Mouse (Mus musculus) heart, adult 2 months (tissue): ENCODE measurements around the gene Fbxo40. TPM values are rescaled to one million over a fixed set of nuclear protein-coding genes. Genes with fewer than 3 reads are reported as not detected.

Source experiments
- DNase-seq, 2 experiments: peaks; one replicate each; pipeline ENCODE4 v3.0.0; 2021
- H3K27ac ChIP-seq: fragments of 200-600 bp; 2 replicates; pipeline ENCODE4 v1.8.1; 2022
- H3K27me3 ChIP-seq: fragments of 200-500 bp; 2 replicates; pipeline ENCODE4 v1.6.1; 2012; ENCODE audit warnings: mild to moderate bottlenecking, low read length, inconsistent platforms, mixed read lengths; ENCODE audit not compliant: control insufficient read depth, insufficient read depth
- H3K36me3 ChIP-seq: fragments of 200-500 bp; 2 replicates; pipeline ENCODE4 v1.6.1; 2012; ENCODE audit warnings: low read length, inconsistent platforms; ENCODE audit not compliant: control insufficient read depth, insufficient read depth
- H3K4me1 ChIP-seq: fragments of 200-500 bp; 2 replicates; pipeline ENCODE4 v1.6.1; 2011; ENCODE audit warnings: low read length; ENCODE audit not compliant: control insufficient read depth, insufficient read depth
- H3K4me3 ChIP-seq: fragments of 200-600 bp; 2 replicates; pipeline ENCODE4 v1.8.1; 2022
- H3K79me2 ChIP-seq: fragments of 200-500 bp; replicated peaks from 2 replicates; pipeline ENCODE4 v1.6.1; 2012; ENCODE audit warnings: mild to moderate bottlenecking, inconsistent platforms, low read length, moderate library complexity, mixed read lengths; ENCODE audit not compliant: control insufficient read depth, insufficient read depth
- H3K9ac ChIP-seq: fragments of 200-500 bp; 2 replicates; pipeline ENCODE4 v1.6.1; 2012; ENCODE audit warnings: low read depth, mild to moderate bottlenecking, control low read depth, inconsistent platforms, low read length, mixed read lengths
- CTCF ChIP-seq: fragments of 200-600 bp; IDR thresholded peaks from 2 replicates; pipeline ENCODE4 v1.8.1; 2022; ENCODE audit warnings: antibody characterized with exemption, mild to moderate bottlenecking, moderate library complexity
- EP300 ChIP-seq: fragments of 200-500 bp; IDR thresholded peaks from 2 replicates; pipeline ENCODE4 v1.6.1; 2011; ENCODE audit warnings: low read depth, low read length, control low read depth; ENCODE audit not compliant: insufficient read depth
- POLR2A ChIP-seq: fragments of 200-500 bp; IDR thresholded peaks from 2 replicates; pipeline ENCODE4 v1.6.1; 2011; ENCODE audit warnings: mild to moderate bottlenecking, low read depth, low read length, control low read depth; ENCODE audit not compliant: insufficient read depth
- WGBS: fragments of 180-500 bp; shearing (Covaris S2); methylation state at CpG from one replicate; pipeline ENCODE4 v1.1.7; 2018; 5-methylcytosine and 5-hydroxymethylcytosine counted together
- intact Hi-C: fragments of 180-260 bp; cut with DNase I; formaldehyde crosslinking; loops from one replicate; pipeline ENCODE4 v1.15.1; 2025
- polyA plus RNA-seq: library from polyadenylated mRNA; depleted of rRNA; stranded (reverse); fragments of >200 nt; gene quantifications from 2 replicates; pipeline ENCODE4 v1.2.3, GENCODE M21; 2012
- total RNA-seq, 2 experiments: library from RNA; stranded (reverse); gene quantifications; 2 replicates each; pipeline ENCODE4 v1.2.3; 2021

The Fbxo40 gene
- total and polyA plus RNA-seq, 3 experiments: 66.5 to 211 (median 191) TPM

GRCm38 (mm10) chr16:36963415-36963814 is 26.9 kb downstream of the Fbxo40 start:
- intact Hi-C loops: no loop called here
- 88% methylated on average over 4 of the region's 4 CpGs for whole genome bisulfite sequencing
- H3K36me3 ChIP-seq: peaks cover 7% of the 10 kb centered on the region

GRCm38 (mm10) chr16:36955106-36955505 is 35.2 kb downstream of the Fbxo40 start:
- H3K4me1 ChIP-seq: no peaks in the 10 kb centered on the region
- no peaks in the 10 kb centered on the region for H3K27me3 ChIP-seq
- no peak overlapping the region for H3K9ac ChIP-seq
- intact Hi-C loops: no loop called here
- H3K79me2 ChIP-seq: no peaks in the 10 kb centered on the region
- DNase-seq: no peak
- no peak overlapping the region for H3K27ac ChIP-seq
- 80% methylated on average over 11 of the region's 11 CpGs for WGBS
- H3K36me3 ChIP-seq: no peaks in the 10 kb centered on the region
- no peak overlapping the region for H3K4me3 ChIP-seq
- TF ChIP-seq CTCF (no peak), EP300 (no peak), POLR2A (no peak)

More at GRCm38 (mm10) chr16:36963415-36963814, 26.9 kb downstream of the Fbxo40 start:
- Histone ChIP-seq H3K27me3 (no peaks in the 10 kb centered on the region), H3K27ac (no peak overlapping the region), H3K9ac (no peak overlapping the region), H3K79me2 (no peaks in the 10 kb centered on the region), H3K4me1 (no peaks in the 10 kb centered on the region), H3K4me3 (no peak overlapping the region)
- DNase-seq: no peak
- TF ChIP-seq CTCF (no peak), POLR2A (no peak), EP300 (no peak)

GRCm38 (mm10) chr16:36951029-36951428 is 39.2 kb downstream of the Fbxo40 start:
- H3K9ac ChIP-seq: no peak overlapping the region
- no peak overlapping the region for H3K27ac ChIP-seq
- intact Hi-C loops: no loop called here
- no peaks in the 10 kb centered on the region for H3K27me3 ChIP-seq
- TF ChIP-seq EP300 (no peak), CTCF (no peak), POLR2A (no peak)
- no peak overlapping the region for H3K4me3 ChIP-seq
- no peak for DNase-seq
- 0 out of 2 replicates have a peak, but pooled peaks cover 1% of the 10 kb centered on the region for H3K79me2 ChIP-seq
- H3K4me1 ChIP-seq: peaks cover 3% of the 10 kb centered on the region
- WGBS: 73% methylated on average over 4 of the region's 4 CpGs
- no peaks in the 10 kb centered on the region; the same call in 1 of the 2 replicates for H3K36me3 ChIP-seq

DNA sequence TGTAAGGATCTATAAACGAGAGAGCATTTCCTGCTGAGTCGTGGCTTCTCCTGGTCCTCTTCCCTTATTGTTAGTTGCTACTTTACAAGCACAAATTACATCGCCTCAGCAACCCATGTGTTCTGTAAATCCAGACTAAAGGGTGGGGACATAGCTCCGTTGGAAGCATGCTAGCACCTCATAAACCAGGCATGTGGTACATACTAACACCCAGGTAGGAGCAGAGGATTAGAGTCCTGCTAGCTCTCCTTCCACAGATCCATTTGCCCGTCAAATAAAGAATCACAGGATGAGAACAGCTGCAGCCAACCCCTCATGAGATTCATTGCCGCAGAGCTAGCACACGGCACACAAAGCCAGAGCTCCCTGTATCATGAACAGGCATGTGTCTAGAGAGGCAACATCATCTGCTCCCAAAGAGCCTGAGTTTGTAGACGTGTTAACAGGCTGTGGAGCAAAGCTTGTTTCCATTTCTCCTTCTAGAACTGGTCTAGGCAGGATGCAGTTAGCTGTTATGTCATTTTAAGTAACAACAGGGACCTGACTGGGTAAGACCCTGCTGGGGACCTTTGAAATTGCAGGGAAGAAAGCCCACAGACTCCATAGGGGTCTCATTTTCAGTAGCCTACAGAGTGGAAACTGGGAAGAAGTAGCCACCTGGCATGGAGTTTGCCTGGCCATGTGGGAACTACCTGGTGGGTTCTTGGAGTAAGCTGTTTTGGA is 40.5 kb downstream of the Fbxo40 start:
- H3K27me3 ChIP-seq: no peaks in the 10 kb centered on the region
- H3K27ac ChIP-seq: no peak overlapping the region
- H3K4me1 ChIP-seq: peaks cover 3% of the 10 kb centered on the region
- TF ChIP-seq CTCF (no peak), POLR2A (no peak), EP300 (no peak)
- WGBS: 67% methylated on average over 8 of the region's 8 CpGs
- intact Hi-C loops: no loop called here
- no peak overlapping the region for H3K4me3 ChIP-seq
- no peak for DNase-seq
- H3K9ac ChIP-seq: no peak overlapping the region
- H3K36me3 ChIP-seq: no peaks in the 10 kb centered on the region; the same call in 1 of the 2 replicates
- H3K79me2 ChIP-seq: 0 out of 2 replicates have a peak, but pooled peaks cover 1% of the 10 kb centered on the region

DNA sequence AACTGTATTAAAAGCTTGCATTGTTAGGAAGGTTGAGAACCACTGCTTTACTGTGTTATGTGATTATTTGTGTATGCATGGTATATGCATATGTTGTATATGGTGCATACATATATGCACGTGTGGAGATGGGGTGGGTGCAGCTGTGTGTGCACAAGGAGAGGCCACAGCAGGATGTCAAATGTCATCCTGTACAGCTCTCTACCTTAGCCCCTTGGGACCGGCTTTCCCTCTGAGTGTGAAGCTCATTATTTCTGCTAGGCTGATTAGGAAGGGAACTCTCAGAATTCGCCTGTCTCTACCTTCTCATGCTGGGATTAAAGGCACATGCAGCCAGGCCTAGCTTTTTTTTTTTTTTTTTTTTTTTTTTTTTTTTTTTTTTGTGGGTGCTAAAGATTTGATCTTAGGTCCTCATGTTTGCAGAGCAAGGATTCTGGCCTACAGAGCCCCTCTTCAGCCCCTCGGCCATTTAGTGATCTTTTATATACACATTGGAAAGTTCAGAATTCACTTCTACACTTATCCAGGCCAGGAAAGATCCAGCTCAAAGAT is 42.5 kb downstream of the Fbxo40 start:
- DNase-seq: no peak
- peaks cover 3% of the 10 kb centered on the region for H3K4me1 ChIP-seq
- 61% methylated on average over 4 of the region's 4 CpGs for WGBS
- intact Hi-C loops: no loop called here
- no peak overlapping the region for H3K9ac ChIP-seq
- no peak overlapping the region for H3K4me3 ChIP-seq
- peaks cover 5% of the 10 kb centered on the region for H3K36me3 ChIP-seq
- 0 out of 2 replicates have a peak, but pooled peaks cover 1% of the 10 kb centered on the region for H3K79me2 ChIP-seq
- H3K27ac ChIP-seq: no peak overlapping the region
- H3K27me3 ChIP-seq: no peaks in the 10 kb centered on the region
- TF ChIP-seq EP300 (no peak), POLR2A (no peak), CTCF (no peak)
